Mouse (Mus musculus) G1E (cell line): ENCODE results near the gene Cybrd1. TPM values are rescaled to one million over a fixed set of nuclear protein-coding genes. Genes with fewer than 3 reads are reported as not detected.

ENCODE experiments used
- ATAC-seq: 2 replicates; pipeline ENCODE4 v1.8.0; 2016; ENCODE audit warnings: mild to moderate bottlenecking; ENCODE audit not compliant: insufficient number of reproducible peaks, poor library complexity, low FRiP score, severe bottlenecking; ENCODE audit errors: extremely low read depth
- DNase-seq: peaks from one replicate; pipeline ENCODE4 v3.0.0; 2012; ENCODE audit warnings: low spot score
- H3K27me3 ChIP-seq: 2 replicates; pipeline ENCODE4 v1.6.1; 2012; ENCODE audit warnings: mild to moderate bottlenecking, low read length, inconsistent platforms; ENCODE audit not compliant: insufficient read depth
- H3K36me3 ChIP-seq: replicated peaks from 2 replicates; pipeline ENCODE3; 2012; ENCODE audit warnings: mild to moderate bottlenecking, inconsistent platforms
- H3K4me1 ChIP-seq: 2 replicates; pipeline ENCODE4 v1.6.1; 2012; ENCODE audit warnings: low read depth, low read length, inconsistent platforms, mixed read lengths; ENCODE audit not compliant: insufficient read depth
- H3K4me3 ChIP-seq: 2 replicates; pipeline ENCODE4 v1.5.1; 2012; ENCODE audit warnings: low read depth, mild to moderate bottlenecking, inconsistent platforms, low read length, moderate library complexity, mixed read lengths
- H3K9me3 ChIP-seq: replicated peaks from 2 replicates; pipeline ENCODE4 v1.6.1; 2012; ENCODE audit warnings: inconsistent platforms
- CTCF ChIP-seq: IDR thresholded peaks from 2 replicates; pipeline ENCODE4 v1.5.1; 2012; ENCODE audit warnings: low read depth, low read length, inconsistent platforms, mixed read lengths
- GATA1 ChIP-seq: IDR thresholded peaks from 2 replicates; pipeline ENCODE4 v1.6.1; 2012; ENCODE audit warnings: borderline replicate concordance, low read length, inconsistent platforms, mixed read lengths
- GATA2 ChIP-seq: IDR thresholded peaks from 2 replicates; pipeline ENCODE4 v1.6.1; 2012; ENCODE audit warnings: low read depth, low read length, inconsistent platforms, borderline replicate concordance
- POLR2AphosphoS5 ChIP-seq: IDR thresholded peaks from 2 replicates; pipeline ENCODE4 v1.6.1; 2012; ENCODE audit warnings: low read depth, low read length, inconsistent platforms; ENCODE audit not compliant: insufficient replicate concordance
- TAL1 ChIP-seq: conservative IDR thresholded peaks from 2 replicates; pipeline ENCODE4 v1.6.1; 2012; ENCODE audit warnings: low read depth, low read length, inconsistent platforms, mixed read lengths
- polyA plus RNA-seq: library from polyadenylated mRNA; stranded (reverse); fragments of >175 nt; gene quantifications from 2 replicates; pipeline ENCODE4 v1.2.3, GENCODE M21; 2012
- total RNA-seq, 2 experiments: library from RNA; stranded (forward) in 1 of 2; stranded (reverse) in 1 of 2; fragments of 200-1000 nt in 1 of 2; fragments of >200 nt in 1 of 2; fragmentation: Nextera tagmentation in 1 of 2; gene quantifications; 2 replicates each; pipeline ENCODE4 v1.2.3; 2014 to 2017

Cybrd1 gene
- total and polyA plus RNA-seq, 3 experiments, result 0.11 TPM; not detected in 2

DNA sequence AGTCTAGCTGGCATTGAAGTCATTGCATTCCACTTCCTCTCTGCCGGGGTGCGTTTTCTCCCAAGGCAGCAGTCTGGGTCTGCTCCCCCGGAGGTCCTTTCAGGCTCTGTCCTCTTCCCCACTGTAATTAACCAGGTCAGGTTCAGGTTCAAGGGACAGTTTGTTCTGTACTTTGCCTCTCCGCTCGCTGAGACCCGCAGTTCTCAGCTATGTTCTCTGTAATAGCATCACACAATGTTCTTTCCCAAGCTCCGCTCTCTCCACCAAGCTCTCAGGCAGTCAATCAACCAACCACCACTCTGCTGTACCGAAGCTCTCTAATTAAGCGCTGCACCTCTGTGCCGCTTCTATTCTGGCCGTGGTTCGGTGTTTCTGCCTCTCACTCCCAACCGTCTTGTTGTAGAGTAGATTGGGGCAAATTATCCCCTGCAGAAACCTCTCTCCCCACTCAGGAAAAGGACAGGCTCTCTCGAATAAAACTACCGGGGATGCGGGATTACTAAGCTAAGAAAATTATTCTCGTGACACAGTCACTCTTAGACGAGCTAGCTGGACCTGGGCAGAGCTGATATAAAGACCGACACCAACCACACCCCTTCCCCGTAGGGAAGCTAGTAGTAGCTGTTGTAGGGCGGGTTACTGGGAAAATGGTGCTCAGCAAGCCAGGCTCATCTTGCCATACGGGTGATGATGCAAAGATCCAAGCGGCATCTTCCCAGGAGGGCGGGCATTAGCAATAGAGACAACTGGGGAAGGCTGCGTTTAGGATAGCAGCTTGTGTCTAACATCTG, 45.3 kb downstream of the Cybrd1 start:
- H3K4me1 ChIP-seq, result no peaks in the 10 kb centered on the region
- ATAC-seq (no peak), DNase-seq (no peak)
- peaks cover 27% of the 10 kb centered on the region for H3K27me3 ChIP-seq
- no peak for TF ChIP-seq CTCF
- no peak for TF ChIP-seq TAL1
- TF ChIP-seq GATA2, result no peak
- TF ChIP-seq POLR2AphosphoS5, result no peak
- no peak for TF ChIP-seq GATA1
- H3K9me3 ChIP-seq, result no peaks in the 10 kb centered on the region
- H3K4me3 ChIP-seq, result no peak overlapping the region
- no peaks in the 10 kb centered on the region for H3K36me3 ChIP-seq

GRCm38 (mm10) chr2:71167211-71167610, 49.5 kb downstream of the Cybrd1 start:
- no peaks in the 10 kb centered on the region; the same call in 1 of the 2 replicates for H3K4me1 ChIP-seq
- peaks cover 24% of the 10 kb centered on the region for H3K27me3 ChIP-seq
- no peak for ATAC-seq
- H3K36me3 ChIP-seq, result no peaks in the 10 kb centered on the region
- TF ChIP-seq CTCF, result no peak
- no peak for TF ChIP-seq POLR2AphosphoS5
- TF ChIP-seq GATA1, result no peak
- TF ChIP-seq GATA2, result no peak
- no peak for TF ChIP-seq TAL1
- no peak overlapping the region for H3K4me3 ChIP-seq
- H3K9me3 ChIP-seq, result no peaks in the 10 kb centered on the region
- no peak for DNase-seq

- Histone ChIP-seq H3K4me1 (no peaks in the 10 kb centered on the region; the same call in 1 of the 2 replicates), H3K9me3 (no peaks in the 10 kb centered on the region), H3K4me3 (no peak overlapping the region), H3K27me3 (peaks cover 17% of the 10 kb centered on the region), H3K36me3 (no peaks in the 10 kb centered on the region)
- TF ChIP-seq GATA1 (no peak), GATA2 (no peak), POLR2AphosphoS5 (no peak), CTCF (no peak), TAL1 (no peak)
- ATAC-seq (no peak), DNase-seq (no peak)
Observed at GRCm38 (mm10) chr2:71168461-71169021, 50.8 kb downstream of the Cybrd1 start.

DNA sequence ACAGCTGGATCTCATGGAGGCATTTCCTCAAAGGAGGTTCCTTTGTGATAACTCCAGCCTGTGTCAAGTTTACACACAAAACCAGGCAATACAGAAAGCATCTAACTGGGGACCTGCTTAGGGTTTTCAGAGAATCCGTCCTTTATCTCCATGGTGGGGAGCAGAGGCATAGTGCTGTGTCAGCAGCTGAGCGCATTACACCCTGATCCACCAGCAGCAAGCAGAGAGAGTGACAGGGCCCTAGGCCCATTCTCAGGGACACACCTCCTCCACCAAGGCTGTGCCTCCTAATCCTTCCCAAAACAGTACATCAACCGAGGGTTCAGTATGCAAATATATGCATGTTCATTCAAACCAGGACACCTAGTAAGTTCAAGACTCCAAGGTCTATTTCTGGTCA, 55.3 kb downstream of the Cybrd1 start:
- TF ChIP-seq GATA1, result no peak
- no peak for TF ChIP-seq CTCF
- no peak for TF ChIP-seq POLR2AphosphoS5
- no peak for TF ChIP-seq TAL1
- TF ChIP-seq GATA2, result no peak
- peaks cover 12% of the 10 kb centered on the region for H3K27me3 ChIP-seq
- no peaks in the 10 kb centered on the region; the same call in 1 of the 2 replicates for H3K4me1 ChIP-seq
- H3K36me3 ChIP-seq, result no peaks in the 10 kb centered on the region
- no peaks in the 10 kb centered on the region for H3K9me3 ChIP-seq
- ATAC-seq (no peak), DNase-seq (no peak)
- H3K4me3 ChIP-seq, result no peak overlapping the region

GRCm38 (mm10) chr2:71176329-71177249, 58.9 kb downstream of the Cybrd1 start:
- Histone ChIP-seq H3K4me3 (no peak overlapping the region), H3K36me3 (no peaks in the 10 kb centered on the region), H3K9me3 (no peaks in the 10 kb centered on the region), H3K27me3 (peaks cover 13% of the 10 kb centered on the region; the same call in 1 of the 2 replicates), H3K4me1 (no peaks in the 10 kb centered on the region)
- TF ChIP-seq POLR2AphosphoS5 (no peak), TAL1 (no peak), CTCF (no peak), GATA2 (no peak), GATA1 (no peak)
- no peak for ATAC-seq
- no peak for DNase-seq

DNA sequence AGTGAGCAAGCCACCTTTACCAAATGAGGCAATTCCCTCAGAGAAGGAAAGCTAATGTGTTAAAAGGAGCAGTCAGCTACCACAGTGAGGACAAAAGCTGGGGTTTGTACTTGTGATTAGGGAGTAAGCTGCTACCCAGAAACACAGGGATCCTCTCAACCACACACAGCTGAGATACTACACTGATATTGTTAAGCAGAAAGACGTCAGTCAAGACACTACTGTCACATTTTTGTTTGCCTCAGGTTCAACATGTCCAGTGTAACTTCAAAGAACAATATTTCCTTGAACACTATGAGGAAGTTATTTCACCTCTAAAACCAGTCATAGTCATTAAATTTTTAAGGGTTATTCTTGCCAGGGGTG, 59.5 kb downstream of the Cybrd1 start:
- no peak for TF ChIP-seq POLR2AphosphoS5

More for the DNA sequence above, 59.5 kb downstream of the Cybrd1 start:
- Histone ChIP-seq H3K4me1 (no peaks in the 10 kb centered on the region), H3K4me3 (no peak overlapping the region), H3K36me3 (no peaks in the 10 kb centered on the region), H3K9me3 (no peaks in the 10 kb centered on the region), H3K27me3 (peaks cover 13% of the 10 kb centered on the region; the same call in 1 of the 2 replicates)
- ATAC-seq, result no peak
- DNase-seq, result no peak
